Mouse (Mus musculus): ENCODE results near the gene Map2. TPM values are rescaled to one million over a fixed set of nuclear protein-coding genes. Genes with fewer than 3 reads are reported as not detected.

Gene Map2
- total RNA-seq, 2 experiments from 2014 or later, result 1,024 to 1,078 TPM

DNA sequence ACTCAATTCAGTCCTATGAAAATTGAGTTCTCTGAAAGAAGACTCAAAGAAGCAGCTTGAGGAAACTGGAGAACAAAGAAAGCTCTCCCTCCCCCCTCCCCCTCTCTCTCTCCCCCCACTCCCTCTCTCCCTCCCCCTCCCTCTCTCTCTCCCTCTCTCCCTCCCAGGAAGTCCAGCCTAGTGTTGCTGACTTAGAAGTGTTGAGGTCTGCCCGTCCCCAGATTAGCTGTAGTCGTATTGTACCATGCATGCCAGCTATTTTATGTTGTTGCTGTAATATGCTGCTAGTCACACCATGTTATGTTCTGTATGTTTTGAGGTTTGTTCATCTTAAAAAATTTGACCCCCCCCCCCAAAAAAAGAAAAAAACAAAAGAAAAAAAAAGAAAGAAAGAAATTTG lies 281.5 kb downstream of the Map2 start:
- DNase-seq (ENCODE audit: low spot score in 2 of 2), result no peak
- intact Hi-C loops (cut with DNase I), result no loop called here

DNA sequence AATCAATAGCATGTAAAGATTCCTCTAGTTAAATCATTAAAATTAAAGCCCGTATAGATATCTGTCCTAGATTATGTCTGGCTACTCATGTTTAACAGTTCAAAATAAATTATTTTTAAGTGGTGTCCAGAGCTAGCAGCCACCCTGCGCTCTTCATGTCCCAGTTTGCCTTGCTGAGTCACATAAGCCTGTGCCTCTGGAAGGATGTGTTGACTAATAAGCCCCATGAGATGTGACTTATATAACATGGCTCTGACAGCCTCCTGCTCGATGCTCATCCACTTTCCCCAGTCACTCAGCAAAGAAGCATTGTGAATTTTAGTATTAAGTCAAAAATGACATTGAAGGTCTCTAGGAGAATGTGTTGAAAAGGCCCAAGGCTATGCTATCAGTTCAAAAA lies 282.7 kb downstream of the Map2 start:
- no peak for DNase-seq (ENCODE audit: low spot score in 2 of 2)
- intact Hi-C loops (cut with DNase I), result no loop called here

DNA sequence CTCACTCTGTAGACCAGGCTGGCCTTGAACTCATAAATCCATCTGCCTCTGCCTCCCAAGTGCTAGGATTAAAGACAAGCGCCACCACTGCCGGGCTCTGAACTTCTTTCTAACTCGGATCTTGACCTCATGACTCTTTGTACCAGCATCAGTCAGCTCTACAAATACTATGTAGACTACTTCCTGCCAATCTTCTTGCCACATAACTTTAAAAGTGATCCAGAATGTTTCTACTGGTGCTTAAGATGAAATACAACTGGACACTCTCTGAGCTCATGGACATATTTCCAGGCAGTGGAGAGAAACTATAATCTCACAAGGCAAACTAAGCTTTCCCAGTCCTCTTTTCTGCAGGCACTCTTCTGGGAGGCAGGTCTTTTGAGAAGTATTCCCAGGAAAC lies 284.3 kb downstream of the Map2 start:
- no peak for DNase-seq (ENCODE audit: low spot score in 2 of 2)
- intact Hi-C loops (cut with DNase I), result no loop called here

DNA sequence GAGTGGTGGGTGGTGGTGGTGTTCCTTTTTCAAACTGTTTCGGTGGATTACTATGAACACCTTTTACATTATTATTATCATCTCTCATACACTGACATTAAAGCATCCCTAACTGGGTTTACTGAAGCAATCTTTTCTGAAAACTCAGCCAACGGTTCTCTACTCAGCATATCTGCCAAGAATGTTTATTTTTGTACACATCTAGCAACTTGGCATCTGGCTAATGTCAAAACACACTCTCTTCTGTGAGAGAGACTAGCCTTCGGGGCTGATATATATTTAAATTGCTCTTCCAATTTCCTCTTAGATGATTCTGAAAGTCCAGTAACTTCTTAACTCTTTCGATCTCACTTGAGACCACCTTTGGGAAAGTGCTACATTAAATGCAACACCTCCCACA lies 285.8 kb downstream of the Map2 start:
- no peak for DNase-seq (ENCODE audit: low spot score in 2 of 2)
- intact Hi-C loops (cut with DNase I), result no loop called here

DNA sequence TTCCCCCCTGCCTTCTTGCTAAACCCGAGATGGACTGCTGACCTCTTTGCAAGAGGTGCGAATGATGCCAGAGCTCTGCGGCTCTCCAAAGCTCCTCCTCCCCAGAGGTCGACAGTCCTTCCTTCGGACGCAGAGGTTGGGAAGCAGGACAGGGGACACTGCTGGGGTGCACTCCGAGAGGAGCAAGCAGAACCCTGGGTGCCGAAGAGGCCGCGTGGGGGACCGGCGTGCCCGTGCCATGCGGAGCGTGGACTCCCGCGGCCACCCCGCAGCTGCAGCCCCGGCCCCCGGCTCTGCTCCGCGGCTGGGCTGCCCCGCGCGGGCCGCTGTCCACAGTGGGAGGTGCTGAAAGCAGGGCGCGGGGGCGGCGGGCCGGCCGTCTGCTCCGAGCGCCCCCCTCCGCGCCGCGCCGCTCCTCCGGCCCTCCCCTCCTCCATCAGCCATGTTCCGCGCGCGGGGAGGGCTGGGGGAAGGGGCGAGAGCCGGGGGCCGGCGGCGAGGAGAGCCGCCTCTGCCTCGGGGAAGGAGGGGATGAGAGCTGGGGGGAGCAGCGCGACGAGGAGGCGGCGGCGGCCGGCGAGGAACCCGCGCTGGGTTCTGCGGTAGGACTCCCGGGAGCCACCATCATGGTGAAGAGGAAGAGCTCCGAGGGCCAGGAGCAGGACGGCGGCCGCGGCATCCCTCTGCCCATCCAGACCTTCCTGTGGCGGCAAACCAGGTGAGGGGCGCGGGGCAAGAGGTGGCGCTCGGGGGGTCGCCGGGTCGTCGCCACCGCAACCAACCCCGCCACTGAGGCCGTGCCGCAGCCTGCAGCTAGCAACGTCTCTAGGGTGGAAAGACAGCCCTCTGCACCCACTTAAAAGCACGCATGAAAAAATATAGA lies 293.0 kb downstream of the Map2 start, which contains the start of gene Unc80:
Unc80 (plus strand) TSS at position 547 of the 883 bp plus-strand sequence.
- DNase-seq (ENCODE audit: low spot score in 2 of 2), result peak; percentile 71 to 78
- intact Hi-C loops (cut with DNase I), result loop anchor here (2.0 to 5.0 kb wide), 2 partner anchors 145 to 291 kb away; partner anchors contain the start of gene Map2

DNA sequence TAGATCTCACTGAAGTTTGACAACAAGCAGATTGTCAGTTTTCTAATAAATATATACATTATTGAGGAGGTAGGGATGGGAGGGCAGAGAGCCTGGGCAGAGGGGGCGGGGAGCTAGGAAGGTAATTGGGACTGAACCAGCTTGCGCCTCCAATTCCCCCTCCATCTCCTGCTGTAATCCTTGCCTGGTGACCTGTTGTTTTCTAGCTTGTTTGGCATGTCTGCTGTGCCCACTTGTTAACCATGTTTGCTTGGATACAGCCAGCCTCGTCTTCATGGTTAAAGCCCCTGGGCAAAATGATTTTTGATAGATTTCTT lies 293.6 kb downstream of the Map2 start:
- peak in 1 of 2 experiments; percentile 40 for DNase-seq (ENCODE audit: low spot score in 2 of 2)
- intact Hi-C loops (cut with DNase I), result loop anchor here (2.0 to 5.0 kb wide), 2 partner anchors 146 to 291 kb away; partner anchors contain the start of gene Map2

DNA sequence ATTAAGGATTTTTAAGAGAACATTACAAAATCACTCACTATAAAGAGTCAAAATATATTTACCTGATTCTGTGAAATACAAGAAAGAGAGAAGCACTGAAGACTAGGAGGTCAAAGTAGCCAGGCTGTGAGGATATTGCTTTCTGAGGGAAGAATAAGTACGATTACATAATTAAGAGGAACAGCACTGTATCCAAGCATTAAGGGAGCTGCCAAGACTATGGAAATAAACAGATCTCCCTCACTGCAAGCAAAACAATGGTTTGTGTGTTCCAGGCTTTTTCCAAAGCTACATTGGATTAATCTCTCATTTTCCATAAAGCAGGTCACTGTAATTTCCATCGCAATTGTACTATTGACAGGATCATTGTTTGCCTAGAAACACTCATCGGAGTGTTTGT lies 307.7 kb downstream of the Map2 start:
- no peak for DNase-seq (ENCODE audit: low spot score in 2 of 2)
- intact Hi-C loops (cut with DNase I), result no loop called here

Other genes with a start within 250 kb of the Map2 start
- gene Crygf, start 248.8 kb upstream of the Map2 start, total RNA-seq (2021), result not detected

Data from left cerebral cortex, postnatal 25 days (tissue).